Mouse (Mus musculus) pancreas, adult 10 weeks (tissue): ENCODE data around the gene Bcl6b. TPM values are rescaled to one million over a fixed set of nuclear protein-coding genes. Genes with fewer than 3 reads are reported as not detected.

Experiments used
- polyA plus RNA-seq: library from polyadenylated mRNA; stranded (reverse); fragments of 350-450 nt; fragmentation: Illumina TruSeq; extraction: RNeasy Lipid Tissue Mini Kit (QIAGEN cat#74804); gene quantifications from one replicate; pipeline ENCODE4 v1.2.3, GENCODE M21; 2015; ENCODE audit warnings: low read depth, low replicate concordance; ENCODE audit not compliant: insufficient read depth

Bcl6b gene
- polyA plus RNA-seq = 3.7 TPM

DNA sequence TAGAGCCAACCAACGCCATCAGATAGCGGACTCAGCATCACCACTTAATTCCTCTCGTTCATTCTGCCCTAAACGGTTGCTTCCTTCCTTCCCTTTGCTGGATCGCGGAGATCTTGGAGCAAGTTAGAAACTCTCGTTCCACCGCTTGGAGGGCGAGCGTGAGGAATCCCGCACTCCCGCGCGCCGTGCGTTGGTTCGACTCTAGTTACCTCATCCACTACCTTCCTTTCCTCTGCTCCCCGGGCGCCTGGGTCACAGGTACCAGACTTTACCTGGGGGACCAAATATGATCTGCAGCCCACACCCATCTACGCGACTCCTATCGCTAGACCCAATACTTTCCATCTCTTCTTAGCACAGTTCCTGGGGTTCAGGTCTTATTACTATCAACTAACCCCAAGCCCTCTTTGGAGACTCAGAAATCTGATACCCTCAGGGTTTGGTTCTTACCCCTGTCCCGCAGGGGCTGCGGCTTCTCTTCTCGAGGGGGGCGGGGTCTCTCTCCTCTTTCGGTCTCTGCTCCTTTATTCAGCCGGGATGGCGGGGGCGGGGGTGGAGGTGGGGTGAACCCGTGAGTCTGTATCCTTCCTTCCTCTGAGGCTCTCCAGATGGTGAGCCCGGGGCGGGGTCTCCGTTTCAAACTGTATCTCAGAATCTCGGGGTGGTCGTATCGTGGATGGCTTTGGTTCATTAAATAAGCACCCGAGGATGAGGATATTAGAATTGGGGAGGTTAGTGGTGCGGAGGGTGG is at the start of gene Bcl6b:
Gene Bcl6b (minus strand): TSS at position 539 of the 751 bp plus-strand sequence.

GRCm38 (mm10) chr11:70254931-70255531 is 25.4 kb upstream of the Bcl6b start, which contains the start of gene Alox12:
Gene Alox12, minus strand, starts transcription at chr11:70255353.

DNA sequence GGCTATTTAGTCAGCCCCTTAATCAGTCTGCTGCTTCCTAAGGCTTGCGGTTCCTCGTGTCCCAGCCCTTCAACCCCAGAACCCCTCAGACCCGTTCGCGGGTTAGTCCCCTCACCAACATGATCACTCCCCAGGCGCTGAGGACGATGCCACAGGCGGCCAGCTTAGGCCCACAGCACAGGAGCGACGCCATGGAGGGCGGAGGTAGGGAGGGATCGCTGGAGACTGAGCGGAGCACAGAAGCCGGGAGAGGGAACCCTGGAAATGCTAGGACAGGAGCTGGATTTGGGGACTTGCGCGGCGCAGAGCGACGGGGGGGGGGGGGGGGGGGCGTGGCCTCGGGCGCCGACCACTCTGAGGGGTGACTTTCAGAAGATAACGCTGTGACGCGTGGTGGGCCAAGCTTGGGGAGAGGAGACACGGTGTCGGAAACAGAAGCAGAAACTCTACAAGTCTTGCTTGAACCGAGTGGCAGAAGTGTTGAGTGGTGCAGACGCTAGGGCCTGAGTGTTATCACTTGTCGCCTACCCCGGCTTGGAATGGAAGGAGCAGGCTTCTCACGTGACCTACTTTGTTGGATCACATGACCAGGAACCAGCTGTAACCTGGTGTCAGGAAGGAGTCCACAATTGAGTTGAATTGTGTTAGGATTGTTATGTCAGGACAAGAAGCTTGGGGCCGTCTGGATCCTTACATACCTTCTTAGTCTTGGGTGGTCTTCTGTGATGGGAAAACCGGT is 10.1 kb upstream of the Bcl6b start, which contains the start of the genes Gm21988 and Rnasek:
Gene Gm21988 (minus strand): TSS at position 290 of the 739 bp plus-strand sequence.
Gene Rnasek (minus strand): TSS at position 302 of the 739 bp plus-strand sequence.

GRCm38 (mm10) chr11:70237457-70238167 is 8.0 kb upstream of the Bcl6b start, which contains the start of gene 0610010K14Rik:
Gene 0610010K14Rik, minus strand, starts transcription at chr11:70237914.

DNA sequence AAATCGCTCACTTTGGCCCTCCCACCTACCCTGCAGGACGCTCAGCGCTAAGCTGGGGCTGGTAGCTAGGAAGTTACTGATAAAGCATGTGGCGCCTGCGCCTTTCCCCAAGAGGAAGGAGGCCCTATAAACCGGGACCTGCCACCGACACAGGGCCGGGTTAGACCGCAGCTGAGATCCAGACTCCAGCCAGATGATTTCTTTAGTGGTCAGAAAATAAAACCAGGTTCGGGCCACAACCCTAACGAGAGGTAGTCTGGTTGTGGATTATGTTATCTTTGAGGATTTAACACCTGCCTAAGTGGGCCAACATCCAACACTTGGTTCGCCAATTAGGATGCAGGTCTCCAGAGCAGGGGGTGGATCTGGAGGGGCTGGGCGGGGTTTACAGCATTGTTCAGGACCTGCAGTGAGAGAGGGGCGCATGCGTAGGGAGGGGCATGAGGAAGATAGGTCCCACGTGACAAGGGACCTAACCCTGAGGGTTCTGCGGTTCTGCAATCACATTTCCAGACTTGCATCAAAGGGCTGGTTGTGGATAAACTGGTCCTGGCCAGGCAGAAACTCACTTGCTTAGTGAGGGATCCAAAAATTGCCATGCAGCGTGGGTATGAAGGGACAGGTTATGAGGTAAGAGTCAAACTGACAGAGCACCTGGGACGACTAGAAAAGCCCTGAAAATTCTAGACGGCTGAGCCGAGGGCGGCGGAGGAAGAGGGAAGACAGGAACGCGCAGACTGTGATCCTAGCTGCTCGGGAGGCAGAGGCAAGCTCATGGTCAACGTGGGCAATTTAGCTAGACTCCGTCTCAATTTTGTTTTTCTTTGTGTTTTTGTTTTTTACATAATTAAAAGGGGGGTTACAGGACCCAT is 8.6 kb downstream of the Bcl6b start, which contains the start of gene Slc16a13:
Gene Slc16a13 (minus strand): TSS at position 334 of the 872 bp plus-strand sequence.

DNA sequence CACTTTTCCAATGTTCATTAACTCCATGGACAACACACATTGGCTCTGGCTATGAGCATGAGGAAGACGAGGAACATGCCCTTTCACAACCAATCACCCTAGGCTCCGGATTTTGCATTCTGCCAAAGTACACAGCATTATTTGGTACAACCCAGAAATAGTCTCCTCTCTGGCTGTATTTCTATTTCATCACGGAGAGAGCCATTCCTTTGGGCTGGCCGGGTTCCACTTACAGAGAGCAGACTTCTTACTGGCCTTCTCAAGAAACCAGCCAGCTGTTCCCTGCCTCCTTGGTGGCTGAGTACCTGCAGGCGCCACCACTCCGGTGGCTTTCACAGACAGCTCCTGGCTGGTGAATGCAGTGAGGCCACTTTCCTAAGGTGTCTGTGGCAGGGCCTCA is 17.2 kb downstream of the Bcl6b start, which contains the start of gene Slc16a11:
Gene Slc16a11 (plus strand): TSS at position 330 of the 400 bp plus-strand sequence.

Other genes with a start within 250 kb of the Bcl6b start
- gene Ctdnep1, start 248.6 kb downstream of the Bcl6b start, polyA plus RNA-seq = 42.3 TPM
- 22.5 TPM for gene Elp5, start 247.3 kb downstream of the Bcl6b start, polyA plus RNA-seq
- gene Gabarap, start 238.7 kb downstream of the Bcl6b start, polyA plus RNA-seq = 186 TPM
- 15.8 TPM for gene Phf23, start 234.0 kb downstream of the Bcl6b start, polyA plus RNA-seq
- 6.6 TPM for gene Dvl2, start 229.2 kb downstream of the Bcl6b start, polyA plus RNA-seq
- gene Acadvl, start 214.4 kb downstream of the Bcl6b start, polyA plus RNA-seq = 25.2 TPM
- gene Dlg4, start 212.9 kb downstream of the Bcl6b start, polyA plus RNA-seq = 8.8 TPM
- gene Asgr1, start 175.7 kb downstream of the Bcl6b start, polyA plus RNA-seq = not detected
- gene Asgr2, start 137.2 kb downstream of the Bcl6b start, polyA plus RNA-seq = not detected
- 8.1 TPM for gene Mgl2, start 99.5 kb downstream of the Bcl6b start, polyA plus RNA-seq
- gene Clec10a, start 73.6 kb downstream of the Bcl6b start, polyA plus RNA-seq = 6.6 TPM
- gene Slc16a11, start 17.0 kb downstream of the Bcl6b start, polyA plus RNA-seq = 1.8 TPM
- 1.4 TPM for gene Slc16a13, start 8.7 kb downstream of the Bcl6b start, polyA plus RNA-seq
- gene 0610010K14Rik, start 8.1 kb upstream of the Bcl6b start, polyA plus RNA-seq = 18.4 TPM
- 8.0 TPM for gene Gm21988, start 10.0 kb upstream of the Bcl6b start, polyA plus RNA-seq
- 80.2 TPM for gene Rnasek, start 10.0 kb upstream of the Bcl6b start, polyA plus RNA-seq
- gene Alox12, start 25.6 kb upstream of the Bcl6b start, polyA plus RNA-seq = 3.0 TPM
- gene Alox12e, start 92.8 kb upstream of the Bcl6b start, polyA plus RNA-seq = not detected
- gene Alox15, start 122.2 kb upstream of the Bcl6b start, polyA plus RNA-seq = 2.8 TPM
- 4.6 TPM for gene Pelp1, start 180.2 kb upstream of the Bcl6b start, polyA plus RNA-seq
- 29.3 TPM for gene Arrb2, start 202.8 kb upstream of the Bcl6b start, polyA plus RNA-seq
- gene Med11, start 222.1 kb upstream of the Bcl6b start, polyA plus RNA-seq = 6.4 TPM
- 0.70 TPM for gene Zmynd15, start 229.6 kb upstream of the Bcl6b start, polyA plus RNA-seq
- 4.3 TPM for gene Cxcl16, start 230.2 kb upstream of the Bcl6b start, polyA plus RNA-seq